Mouse (Mus musculus) kidney, adult 10 weeks (tissue): ENCODE measurements around the gene Abhd10. TPM values are rescaled to one million over a fixed set of nuclear protein-coding genes. Genes with fewer than 3 reads are reported as not detected.

Experiments
- polyA plus RNA-seq: library from polyadenylated mRNA; stranded (reverse); fragments of 350-450 nt; fragmentation: Illumina TruSeq; extraction: RNeasy Lipid Tissue Mini Kit (QIAGEN cat#74804); gene quantifications from one replicate; pipeline ENCODE4 v1.2.3, GENCODE M21; 2014; ENCODE audit warnings: low read depth, low replicate concordance

Gene Abhd10
- polyA plus RNA-seq = 16.9 TPM

DNA sequence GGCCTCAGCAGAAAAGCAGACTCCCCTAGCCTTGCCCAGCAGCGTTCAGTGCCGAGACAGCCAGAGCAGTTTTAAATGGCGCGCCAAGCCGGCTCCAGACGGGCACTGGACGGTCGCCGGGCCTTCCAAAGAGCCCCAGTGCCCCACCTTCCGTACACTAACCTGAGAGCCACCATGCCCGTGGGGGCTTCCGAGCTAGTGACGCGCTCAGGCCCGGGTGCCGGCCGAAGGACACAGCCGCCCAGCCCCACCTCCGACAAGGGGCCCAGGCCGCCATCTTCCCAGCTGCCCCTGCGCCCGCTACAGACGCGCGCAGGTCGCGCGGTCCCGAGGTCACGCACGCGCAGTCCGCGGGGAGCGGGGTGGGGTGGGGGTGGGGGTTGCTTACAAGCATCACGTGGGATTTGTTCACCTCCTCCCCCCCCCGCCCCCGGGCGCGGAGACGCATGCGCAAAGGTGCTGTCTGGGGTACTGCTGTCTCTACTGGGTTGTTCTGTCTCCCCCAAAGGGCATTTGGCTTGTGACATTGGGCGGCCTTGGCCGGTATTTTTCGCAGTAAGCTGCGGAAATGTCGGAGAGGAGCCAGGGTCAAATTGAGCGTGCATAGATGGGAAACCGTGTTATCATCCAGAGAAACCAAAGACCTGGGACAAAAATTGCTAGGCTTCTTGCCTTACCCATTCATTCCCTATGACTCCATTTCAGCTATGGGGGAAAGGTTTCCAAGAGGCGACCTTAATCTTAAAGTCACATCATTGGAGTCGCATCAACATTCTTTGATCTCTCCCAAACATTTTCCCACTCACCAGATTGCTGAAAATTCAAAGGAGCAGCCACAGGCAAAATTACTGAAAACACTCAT, at the start of gene Abhd10:
TSS of gene Abhd10 (minus strand) at position 341 of the 862 bp plus-strand sequence.

GRCm38 (mm10) chr16:45724061-45724741, 18.6 kb downstream of the Abhd10 start, which contains the start of gene Tagln3:
TSS of gene Tagln3 (minus strand) at chr16:45724608.

DNA sequence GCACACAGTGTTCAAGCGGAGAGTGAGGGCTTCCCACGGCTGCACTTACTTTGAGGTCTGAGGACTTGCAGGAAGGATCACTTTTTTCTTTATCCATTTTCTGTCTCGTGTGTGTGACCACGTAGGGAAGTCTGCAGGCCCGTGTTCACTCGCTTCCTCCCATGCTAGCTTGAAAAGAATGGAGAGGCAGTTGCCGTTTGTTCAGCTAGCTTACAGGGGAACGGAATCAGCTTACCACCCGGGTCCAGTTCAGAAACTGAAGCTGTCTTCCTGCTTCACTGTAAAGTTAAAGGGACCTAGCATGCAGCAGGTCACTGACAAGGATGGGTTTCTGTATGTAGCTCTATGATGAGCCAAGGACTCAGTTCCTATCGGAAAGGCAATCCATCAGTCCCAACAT, 49.2 kb downstream of the Abhd10 start, which contains the start of gene Tmprss7:
TSS of gene Tmprss7 (minus strand) at position 101 of the 400 bp plus-strand sequence.

Other genes starting within 250 kb of the Abhd10 start
- not detected for gene Gm609, start 250.0 kb downstream of the Abhd10 start, polyA plus RNA-seq
- not detected for gene Gm17783, start 210.9 kb downstream of the Abhd10 start, polyA plus RNA-seq
- not detected for gene Slc9c1, start 207.6 kb downstream of the Abhd10 start, polyA plus RNA-seq
- gene Gcsam, start 132.6 kb downstream of the Abhd10 start, polyA plus RNA-seq = 0.24 TPM
- not detected for gene BC016579, start 88.9 kb downstream of the Abhd10 start, polyA plus RNA-seq
- gene Tmprss7, start 49.3 kb downstream of the Abhd10 start, polyA plus RNA-seq = not detected
- not detected for gene Tagln3, start 18.3 kb downstream of the Abhd10 start, polyA plus RNA-seq
- gene Phldb2, start 210.6 kb upstream of the Abhd10 start, polyA plus RNA-seq = 206 TPM